Mouse (Mus musculus): ENCODE results near the gene Cacng2.
A peak's percentile ranks its signal among the peaks of the same experiment; 100 is the strongest.

Gene Cacng2

GRCm38 (mm10) chr15:78119704-78120103 is at the start of gene Cacng2:
Cacng2 (minus strand) TSS chr15:78120028.
- DNase-seq: peak; percentile 97 to 100

DNA sequence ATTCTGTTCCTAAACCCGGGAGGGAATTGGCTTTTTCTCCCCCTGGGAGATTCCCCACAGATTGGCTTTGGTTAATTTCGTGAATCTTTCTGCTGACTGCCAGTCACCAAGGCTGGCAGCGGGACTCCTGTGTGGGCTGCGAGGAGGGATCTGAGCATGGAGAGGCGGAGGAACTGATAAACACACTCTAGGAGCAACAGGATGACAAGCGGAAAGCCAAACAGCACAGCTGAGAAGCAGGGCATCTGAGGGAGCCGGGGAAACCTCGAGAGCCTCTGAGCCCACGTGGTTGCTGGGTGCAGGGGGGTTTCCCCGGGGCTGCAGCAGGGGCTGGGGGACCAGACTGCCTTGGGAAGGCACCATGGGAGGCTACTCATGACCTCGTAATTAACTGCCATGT is 49.7 kb upstream of the Cacng2 start:
- DNase-seq: no peak

- DNase-seq: no peak
Observed at GRCm38 (mm10) chr15:78165292-78165691, 45.5 kb upstream of the Cacng2 start.

DNA sequence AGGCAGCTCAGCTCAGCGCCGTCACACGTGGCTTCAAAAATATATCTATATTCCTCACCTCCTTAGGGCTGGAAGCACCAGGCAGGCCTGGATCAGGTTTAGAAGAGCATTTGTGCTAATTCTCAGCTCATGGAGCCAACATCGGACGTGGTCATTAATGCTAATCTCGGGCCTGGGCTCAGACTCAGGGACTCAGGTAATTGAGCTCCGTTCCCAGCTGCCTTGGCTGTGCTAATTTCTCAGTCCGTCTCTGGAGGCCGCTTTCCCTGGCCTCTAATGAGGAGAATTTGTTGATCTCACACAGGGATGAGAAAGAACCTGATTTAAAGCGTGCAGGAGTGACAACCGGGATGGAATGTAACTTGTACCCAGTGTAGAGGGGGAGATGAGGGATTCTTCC is 44.6 kb upstream of the Cacng2 start:
- no peak for DNase-seq

GRCm38 (mm10) chr15:78161946-78162345 is 42.1 kb upstream of the Cacng2 start:
- no peak for DNase-seq

GRCm38 (mm10) chr15:78158335-78158734 is 38.5 kb upstream of the Cacng2 start:
- DNase-seq: no peak

DNA sequence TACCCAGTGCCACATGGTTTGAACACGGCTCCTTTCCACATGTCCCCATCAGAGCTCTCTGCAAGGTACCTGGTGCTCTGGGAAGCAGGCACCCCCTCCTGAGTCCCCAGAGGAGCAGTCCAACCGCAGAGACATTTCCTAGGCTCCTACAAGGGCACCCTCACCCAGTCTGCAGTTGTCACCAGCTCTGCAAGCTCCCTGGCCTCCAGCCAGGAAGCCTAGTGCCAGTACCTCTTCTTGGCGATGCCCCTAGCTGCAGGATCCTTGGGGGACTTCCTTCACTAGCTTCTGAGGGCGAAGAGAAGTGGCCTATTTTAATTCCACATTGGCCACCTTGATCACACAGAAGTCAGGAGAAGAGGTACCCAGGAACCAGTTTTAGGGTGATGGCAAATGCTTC is 38.0 kb upstream of the Cacng2 start:
- no peak for DNase-seq

GRCm38 (mm10) chr15:78157330-78157729 is 37.5 kb upstream of the Cacng2 start:
- DNase-seq: no peak

GRCm38 (mm10) chr15:78155421-78155820 is 35.6 kb upstream of the Cacng2 start:
- no peak for DNase-seq

DNA sequence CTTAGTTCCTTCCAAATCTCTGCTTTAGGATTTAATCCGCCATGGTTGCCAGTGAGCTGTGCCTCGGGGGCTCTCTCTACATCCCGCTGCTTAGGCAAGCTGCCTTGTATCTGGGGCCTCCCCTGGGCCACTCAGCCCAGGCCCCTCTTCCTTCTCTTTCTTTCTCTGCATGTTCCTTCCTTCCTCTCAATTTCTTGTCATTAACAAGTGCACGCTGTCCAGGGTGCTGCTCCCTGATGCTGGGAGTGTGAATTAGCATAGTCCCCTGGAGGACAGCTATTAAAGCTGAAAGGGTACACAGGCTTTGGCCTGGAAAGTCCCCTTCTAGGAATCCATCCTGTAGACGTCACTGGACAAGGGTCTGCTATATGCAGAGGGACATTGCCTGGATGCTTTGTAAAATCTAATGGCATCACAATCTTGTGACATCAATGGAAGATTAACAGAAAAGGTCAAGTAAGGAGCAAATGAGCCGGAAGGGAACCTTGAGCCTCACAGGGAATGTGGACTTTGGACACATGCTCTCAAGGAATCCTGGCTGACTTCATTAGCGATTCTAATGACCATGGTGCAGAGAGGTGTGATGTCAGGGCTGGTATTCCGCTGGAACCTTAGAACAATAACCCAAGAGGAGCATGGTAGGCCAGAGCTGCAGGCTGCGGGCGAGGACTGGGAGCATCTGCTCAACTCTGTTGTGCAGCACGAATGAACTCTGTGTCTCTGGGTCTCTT is 33.4 kb upstream of the Cacng2 start:
- DNase-seq: peak; percentile 52 to 79

- no peak for DNase-seq
Observed at GRCm38 (mm10) chr15:78148565-78148964, 28.7 kb upstream of the Cacng2 start.

GRCm38 (mm10) chr15:78140226-78140625 is 20.4 kb upstream of the Cacng2 start:
- DNase-seq: no peak

DNA sequence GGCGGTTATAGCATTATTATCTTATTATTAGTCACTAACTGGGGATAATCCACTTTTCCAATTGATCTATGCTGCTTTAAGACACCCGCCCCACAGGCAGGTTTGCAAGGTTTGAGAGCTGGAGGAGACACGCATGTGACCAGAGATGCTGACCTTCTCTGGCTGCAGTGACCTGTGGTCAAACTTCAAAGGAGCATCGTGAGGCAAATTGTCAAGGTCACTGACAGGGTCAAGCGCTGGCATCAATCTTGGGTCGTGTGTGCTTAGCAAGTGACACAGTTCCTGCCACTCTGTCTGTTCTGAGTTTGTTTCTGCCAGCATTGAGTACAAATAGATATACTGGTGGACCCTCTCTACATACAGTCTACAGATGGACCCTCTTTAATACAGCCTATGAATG is 14.8 kb upstream of the Cacng2 start:
- DNase-seq: no peak

DNA sequence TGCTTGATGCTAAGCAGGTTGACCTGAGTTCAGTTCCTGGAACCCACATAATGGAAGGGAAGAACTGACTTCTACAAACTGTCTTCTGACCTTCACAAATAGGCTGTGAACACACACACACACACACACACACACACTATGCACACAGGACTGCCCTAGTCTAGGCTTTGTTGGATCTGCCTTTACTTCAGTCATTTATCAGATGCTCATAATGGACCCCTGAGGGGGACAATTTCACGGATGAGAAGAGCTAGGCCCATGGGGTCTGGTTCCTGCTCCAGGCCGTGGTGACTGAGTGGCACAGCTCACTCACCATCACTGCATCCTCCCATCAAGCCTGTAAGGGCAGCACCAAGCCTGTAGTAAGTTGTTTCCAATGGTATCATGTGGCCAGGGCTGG is 13.6 kb upstream of the Cacng2 start:
- no peak for DNase-seq

DNA sequence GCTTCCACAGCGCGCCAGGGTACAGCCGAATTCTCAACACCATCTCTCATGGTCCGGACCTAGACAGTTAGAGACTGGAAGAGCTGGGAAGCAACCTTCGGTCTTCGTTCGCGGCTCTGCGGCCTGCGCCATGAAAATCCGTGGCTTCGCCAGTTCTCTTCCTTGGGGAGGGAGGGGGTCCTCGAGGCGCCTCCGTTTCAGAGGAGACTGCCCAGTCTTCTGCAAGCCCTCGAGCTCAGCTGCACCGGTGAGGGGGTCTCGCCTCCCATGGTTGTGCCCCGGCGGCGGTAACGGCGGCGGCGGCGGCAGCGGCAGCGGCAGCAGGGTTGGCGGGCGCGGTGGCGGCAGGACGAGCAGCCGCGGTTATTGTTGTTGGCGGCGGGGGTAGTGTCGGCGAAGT is 580 bp downstream of the Cacng2 start:
- peak in 1 of 2 experiments; percentile 2 for DNase-seq

DNA sequence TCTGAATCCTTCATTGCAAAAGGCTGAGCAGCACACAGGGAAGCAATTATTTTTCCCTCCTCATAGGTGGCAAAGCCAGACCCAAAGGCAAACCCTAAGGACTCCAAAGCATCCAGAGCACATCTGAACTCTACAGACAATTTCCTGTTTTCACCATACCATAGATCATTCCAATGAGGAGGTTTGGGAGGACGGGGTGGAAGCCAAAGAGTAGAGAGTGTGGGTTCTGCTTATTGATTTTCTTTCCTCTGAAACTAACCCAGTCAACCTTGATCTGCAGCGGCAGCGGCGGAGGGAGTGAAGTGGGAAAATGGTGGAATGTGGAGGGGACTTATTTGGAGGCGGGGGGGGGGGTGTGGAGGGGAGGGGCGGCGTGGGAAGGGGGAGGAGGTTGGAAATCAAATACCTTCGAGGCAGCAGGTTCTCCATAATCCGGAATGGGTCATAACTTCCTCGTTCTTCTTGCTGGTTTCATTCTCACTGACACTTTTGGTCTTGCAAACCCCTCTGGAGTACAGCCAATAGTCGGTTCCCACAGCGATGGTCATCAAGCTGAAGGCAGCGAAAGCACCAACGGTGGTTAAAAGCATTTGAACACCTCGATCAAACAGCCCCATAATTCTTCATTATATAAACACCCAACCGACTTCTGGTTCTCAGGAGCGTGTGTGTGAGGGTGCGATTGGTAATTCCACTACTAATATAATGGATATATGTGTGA is 1.4 kb downstream of the Cacng2 start:
- DNase-seq: no peak

- no peak for DNase-seq
Observed at GRCm38 (mm10) chr15:78117731-78118130, 2.1 kb downstream of the Cacng2 start.

DNA sequence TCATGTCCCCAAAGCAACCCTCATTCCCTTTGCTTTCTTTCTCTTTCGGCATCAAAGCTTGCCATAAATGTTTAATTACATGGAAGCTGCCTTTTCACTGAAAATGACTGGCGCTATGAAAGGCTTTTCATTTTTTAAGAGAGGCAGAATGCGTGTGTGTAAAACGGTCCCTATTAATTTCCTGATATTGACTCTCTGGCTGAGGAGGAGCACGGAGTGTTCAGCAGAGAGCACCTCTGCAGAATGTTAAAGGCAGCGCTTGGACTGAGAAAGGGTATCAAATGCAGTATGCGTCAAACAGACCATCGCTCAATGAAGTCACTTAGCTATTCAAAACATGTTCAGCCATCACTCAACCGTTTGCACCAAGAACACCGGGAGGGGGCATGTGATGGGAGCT is 2.9 kb downstream of the Cacng2 start:
- DNase-seq: no peak

- no peak for DNase-seq
Observed at GRCm38 (mm10) chr15:78116244-78116643, 3.6 kb downstream of the Cacng2 start.

- no peak for DNase-seq
Observed at GRCm38 (mm10) chr15:78099516-78099915, 20.3 kb downstream of the Cacng2 start.

DNA sequence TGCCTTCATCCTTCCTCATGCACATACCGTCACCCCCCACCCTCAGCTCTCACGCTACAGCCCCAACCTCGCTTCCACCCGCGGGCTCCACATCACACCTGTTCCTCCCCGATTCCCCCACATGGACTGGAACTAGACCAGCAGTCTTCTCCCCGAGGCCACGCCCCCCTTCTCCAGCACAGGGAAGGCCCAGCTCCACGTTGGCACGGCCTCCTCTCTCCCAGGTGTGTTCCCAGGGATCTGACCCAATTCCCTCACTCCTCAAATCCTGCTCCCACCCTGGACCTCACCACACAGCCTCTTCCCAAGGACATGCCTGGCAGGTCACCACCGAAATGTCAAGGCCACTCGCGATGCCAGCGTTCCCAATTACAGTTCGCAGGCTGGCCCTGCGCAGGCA is 23.8 kb downstream of the Cacng2 start:
- DNase-seq: no peak

DNA sequence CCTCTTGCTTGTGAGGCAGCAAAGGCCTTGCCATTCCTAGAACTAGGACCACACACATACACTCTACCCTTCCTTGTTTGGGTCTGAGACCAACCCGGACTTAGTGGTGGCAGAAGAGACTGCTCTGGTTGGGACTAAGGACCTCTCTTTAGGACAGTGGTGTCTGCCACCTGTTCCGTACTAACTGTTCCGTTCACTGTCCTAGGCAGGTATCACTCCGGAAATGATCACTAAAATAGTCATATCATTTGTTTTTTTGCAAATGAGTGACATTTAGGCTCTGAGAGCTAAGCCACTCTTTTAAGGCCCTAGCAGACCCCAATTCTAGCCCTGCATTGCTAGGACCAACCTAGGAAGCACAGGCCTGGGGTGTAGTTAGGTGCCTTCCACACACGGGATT is 26.2 kb downstream of the Cacng2 start:
- DNase-seq: no peak

DNA sequence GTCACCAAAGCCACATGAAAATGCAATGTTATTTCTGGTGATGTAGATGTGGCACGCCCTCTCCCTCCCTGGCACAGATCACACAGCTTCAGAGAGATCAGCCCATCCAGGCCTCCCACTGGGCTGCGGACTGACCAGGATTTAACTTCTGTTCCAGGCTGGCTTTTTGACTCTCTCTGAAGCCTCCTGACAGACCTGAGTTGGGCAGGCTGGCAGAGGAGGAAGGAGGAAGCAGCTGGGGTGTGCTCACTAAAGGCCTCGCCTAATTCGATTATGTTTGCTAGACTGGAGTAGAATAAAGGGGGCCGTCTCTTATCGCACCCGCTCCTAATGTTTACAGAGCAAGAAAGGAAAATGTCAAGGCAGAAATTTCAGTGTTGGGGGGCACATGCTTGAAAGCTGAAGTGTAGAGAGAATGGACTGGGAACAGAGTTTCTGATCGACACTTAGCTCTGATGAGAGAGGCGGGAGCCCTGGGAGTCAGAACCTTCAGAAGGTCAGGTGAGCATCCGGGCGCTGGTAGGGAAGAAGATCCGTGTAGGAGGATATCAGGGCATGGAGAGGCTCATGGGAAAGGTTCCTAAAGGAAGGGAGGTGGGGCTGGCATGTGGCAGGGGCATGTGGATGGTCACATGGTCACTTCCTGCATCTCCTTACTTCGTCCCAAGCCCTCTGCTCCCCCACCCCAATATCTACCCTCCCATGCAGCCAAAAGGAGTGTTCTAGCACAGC is 36.8 kb downstream of the Cacng2 start:
- DNase-seq: no peak

DNA sequence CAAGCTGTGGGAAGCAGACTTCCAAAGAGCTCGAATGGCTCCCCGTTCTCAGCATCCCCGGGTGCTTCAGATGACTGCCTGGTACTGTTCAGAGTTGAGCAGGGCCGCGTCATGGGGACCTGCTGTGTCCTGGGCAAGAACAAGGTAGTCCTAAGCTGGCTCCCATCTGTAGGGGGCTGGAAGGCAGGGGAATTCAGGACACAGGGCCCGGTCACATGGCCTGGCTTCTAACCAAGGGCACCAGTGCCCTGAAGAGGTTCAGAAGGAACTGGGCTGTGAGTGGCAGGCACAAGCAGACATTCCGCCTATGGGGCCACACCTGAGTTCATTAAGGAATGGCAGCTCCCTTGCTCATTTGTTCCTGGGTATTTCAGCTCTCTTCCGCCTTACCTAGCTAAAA is 37.7 kb downstream of the Cacng2 start:
- no peak for DNase-seq
